Mouse (Mus musculus) thymus, adult 18-20 months (tissue): ENCODE measurements around the gene Sept3.
A peak's percentile ranks its signal among the peaks of the same experiment; 100 is the strongest.
"Not testable (repeated sequence)": the region's sequence is repeated elsewhere in the genome, so short reads cannot be mapped to it uniquely, and the experiment has no call there.

Source experiments
- DNase-seq, 2 experiments: peaks; one replicate each; pipeline ENCODE4 v3.0.0; 2022; ENCODE audit warnings: mixed read lengths in 2 of 2

Gene Sept3

DNA sequence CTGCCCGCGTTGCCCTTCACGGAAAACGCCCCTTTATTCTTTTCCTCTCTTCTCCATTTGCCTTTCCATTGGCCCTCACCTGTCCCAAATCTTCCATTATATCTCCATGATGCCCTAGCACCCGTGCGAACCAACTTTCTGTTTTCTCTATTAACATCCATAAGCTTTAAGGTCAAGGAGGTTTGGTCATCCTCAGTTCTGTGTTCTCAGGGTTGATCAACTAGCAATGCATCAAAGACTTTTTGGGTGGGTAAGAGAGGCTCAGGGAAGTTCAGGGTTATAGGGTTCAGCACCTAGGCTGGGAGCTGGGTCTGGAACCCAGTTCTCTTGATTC, at the start of gene Sept3:
Gene Sept3 (plus strand): TSS at position 301 of the 334 bp plus-strand sequence.
- no peak for DNase-seq

DNA sequence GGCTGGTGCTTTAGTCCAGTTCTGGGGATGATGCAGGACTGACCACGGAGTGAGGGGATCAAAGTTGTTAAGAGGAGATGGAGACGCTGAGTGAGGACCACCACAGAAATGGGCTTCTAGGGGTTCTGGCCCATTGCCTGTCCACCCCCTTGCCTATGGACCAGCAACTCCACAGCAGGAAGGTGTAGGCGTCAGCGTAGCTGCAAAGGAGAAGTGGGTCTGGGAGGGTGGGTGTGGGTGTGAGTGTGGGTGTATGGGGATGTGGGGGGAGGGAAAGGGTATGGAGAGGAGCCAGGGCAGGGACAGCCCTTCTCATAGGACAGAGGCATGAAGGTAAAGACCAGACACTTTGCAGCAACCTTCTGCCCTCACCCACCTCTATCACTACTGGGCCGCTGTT, 48.9 kb upstream of the Sept3 start:
- no peak for DNase-seq

DNA sequence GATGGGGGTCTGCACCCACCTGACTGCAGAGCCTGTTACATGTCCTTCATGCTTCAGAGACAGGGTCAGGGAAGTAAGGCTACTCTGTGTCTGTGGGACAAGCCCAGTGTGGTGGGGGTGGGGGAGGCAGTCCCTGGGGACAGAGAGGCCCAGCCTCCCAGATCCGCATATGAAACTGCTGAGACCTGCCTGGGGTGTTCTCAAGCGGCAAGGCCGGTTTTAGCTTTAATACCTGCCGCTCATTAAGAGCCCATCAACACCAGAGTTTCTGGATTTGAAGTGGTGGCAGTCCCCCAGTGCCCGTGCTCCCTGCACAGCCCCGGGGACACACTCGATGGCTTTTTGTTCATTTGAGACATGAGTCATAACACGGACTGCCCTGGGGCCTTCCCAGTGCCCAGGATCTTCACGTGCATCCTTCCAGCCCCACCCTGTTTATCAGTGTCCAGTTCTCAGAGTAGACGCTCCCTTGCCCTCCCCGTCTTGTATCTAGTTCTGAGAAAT, 45.1 kb upstream of the Sept3 start:
- no peak for DNase-seq

DNA sequence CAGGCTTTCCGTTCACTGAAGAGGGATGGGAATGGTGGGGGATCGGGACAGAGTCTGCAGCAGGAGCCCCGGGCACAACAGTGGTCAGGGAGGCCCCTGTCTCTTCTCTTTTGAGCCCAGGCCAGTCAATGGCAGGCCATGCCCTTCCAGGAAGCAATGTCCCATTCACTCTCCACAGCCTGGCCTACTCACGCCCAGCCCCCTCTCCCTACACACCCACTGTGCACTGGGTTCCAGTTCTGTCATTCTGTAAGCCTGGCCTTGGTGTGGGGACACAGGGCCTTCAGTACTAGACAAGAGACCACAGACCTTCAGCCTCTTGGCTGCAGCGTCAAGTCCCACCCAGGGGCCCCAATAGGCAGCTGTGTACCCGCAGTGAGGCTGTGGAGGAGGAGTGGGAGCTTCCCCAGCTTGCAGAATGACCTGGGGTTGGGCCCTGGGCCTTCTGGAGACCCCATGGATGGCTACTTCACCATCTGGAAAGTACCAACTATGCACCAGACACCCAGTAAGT, 44.5 kb upstream of the Sept3 start:
- no peak for DNase-seq

DNA sequence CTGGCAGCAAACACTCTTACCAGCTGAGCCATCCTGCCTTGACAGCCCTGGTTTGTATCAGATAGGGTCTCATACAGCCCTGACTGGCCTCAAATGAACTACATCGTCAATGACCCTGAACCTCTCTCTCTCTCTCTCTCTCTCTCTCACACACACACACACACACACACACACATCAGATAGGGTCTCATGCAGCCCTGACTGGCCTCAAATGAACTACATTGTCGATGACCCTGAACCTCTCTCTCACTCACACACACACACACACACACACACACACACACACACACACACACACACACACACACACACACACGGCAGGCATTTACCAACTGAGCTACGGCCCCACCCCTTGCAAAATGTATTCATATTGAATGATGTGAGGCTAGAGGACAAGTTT, 43.6 kb upstream of the Sept3 start:
- no peak for DNase-seq

DNA sequence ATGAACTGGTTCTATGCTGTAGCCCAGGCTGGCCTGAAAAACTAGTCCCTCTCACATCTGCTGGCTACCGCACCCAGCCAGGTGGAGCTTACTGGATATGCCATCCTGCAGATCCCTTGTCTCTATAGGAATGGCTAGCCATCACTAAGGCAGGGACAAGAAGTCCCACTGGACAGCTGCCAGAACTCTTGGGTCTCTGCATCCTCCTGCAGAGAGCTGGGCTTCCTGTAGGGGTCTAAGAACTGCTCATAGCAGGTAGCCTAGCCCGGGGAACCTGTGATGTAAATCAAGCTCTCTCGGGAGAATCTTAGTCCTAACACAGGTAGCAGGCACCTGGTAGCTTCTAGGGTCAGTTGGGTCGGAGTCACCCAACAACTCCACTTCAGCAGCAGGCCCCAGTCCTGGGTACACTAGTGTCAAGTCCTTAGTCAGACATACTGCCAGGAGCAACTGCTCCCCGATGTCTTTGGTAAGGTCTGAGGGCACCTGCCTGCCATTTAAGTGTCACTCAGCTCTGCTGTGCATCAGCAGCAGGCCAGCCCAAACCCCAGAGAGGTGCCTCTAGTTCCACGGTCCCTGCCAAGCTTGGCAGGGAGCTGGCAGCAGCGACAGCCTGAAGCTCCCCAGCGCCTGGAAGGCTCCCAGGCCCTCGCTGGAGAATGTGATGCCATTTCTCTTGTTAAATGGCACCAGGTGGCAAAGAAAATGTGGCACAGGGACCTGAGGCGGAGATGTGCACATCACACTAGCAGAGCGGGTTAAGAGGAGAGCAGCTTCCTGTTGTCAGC, 42.9 kb upstream of the Sept3 start:
- no peak for DNase-seq

DNA sequence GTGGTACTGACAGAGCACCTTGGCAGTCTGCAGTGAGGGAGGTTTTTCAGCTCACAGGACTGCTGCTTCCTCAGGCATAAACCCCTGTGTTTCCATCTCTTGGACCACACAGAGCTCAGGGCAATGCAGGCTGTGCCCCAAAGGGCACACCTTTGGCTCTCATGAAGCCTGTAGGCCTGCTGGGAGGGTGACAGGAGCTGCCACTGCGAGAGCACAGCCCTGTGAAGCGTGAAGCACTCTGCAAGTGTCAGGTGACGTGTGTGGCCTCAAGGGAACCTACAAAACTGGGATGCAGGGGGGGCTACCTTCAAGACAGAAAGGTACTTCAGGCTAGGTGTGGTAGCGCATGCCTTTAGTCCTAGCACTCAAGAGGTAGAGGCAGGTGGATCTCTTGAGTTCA, 42.0 kb upstream of the Sept3 start:
- DNase-seq: no peak

DNA sequence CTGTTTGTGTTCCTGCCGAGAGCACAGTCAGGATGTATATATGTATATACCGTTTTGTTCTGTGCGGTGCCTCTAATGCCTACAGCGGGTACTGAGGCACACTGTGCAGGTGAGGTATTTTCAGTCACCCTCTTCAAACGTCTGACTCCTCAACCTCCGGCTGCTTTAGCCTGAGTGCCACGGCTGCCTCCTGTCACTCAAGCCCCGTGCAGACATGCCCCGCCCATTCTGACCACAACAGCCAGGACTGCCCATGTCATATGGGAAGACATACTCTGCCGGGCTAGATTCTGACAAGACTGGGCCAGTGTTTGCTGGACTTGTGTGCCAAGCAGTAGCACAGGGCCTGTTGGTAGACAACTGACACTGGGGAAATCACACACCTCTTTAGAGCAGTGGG, 39.0 kb upstream of the Sept3 start:
- DNase-seq: no peak

DNA sequence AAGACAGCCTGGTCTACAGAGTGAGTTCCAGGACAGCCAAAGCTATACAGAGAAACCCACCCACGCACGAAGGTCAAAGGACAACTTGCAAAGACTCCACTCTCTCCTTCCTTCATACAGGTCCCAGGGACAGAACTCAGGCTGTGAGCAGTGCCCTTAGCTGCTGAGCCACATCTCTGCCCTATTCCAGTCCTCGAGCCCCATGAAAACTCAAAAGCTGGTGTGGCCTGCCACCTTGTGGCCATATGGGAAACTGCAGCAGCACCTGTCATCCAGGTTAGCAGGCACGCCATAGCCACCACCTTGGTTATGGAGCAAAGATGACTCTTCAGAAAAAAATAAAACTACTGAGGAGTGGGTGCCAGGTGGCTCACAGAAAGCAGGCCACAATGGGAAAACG, 38.1 kb upstream of the Sept3 start:
- peak; percentile 63 for DNase-seq

DNA sequence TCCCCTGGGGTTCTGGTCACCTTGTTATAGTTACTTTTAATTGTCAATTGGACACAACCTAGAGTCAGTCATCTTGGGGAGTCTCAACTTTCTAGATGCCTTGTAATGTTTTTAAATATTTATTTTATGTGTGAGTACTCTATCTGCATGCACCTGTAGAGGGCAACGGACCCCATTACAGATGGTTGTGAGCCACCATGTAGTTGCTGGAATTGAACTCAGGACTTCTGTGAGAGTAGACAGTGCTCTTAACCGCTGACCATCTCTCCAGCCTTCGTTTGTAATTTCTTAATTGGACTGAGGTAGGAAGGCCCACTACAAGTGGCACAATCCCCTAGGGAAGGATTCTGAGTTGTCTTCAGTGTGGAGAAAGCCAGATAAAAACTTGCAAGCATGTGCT, 31.4 kb upstream of the Sept3 start:
- no peak for DNase-seq

DNA sequence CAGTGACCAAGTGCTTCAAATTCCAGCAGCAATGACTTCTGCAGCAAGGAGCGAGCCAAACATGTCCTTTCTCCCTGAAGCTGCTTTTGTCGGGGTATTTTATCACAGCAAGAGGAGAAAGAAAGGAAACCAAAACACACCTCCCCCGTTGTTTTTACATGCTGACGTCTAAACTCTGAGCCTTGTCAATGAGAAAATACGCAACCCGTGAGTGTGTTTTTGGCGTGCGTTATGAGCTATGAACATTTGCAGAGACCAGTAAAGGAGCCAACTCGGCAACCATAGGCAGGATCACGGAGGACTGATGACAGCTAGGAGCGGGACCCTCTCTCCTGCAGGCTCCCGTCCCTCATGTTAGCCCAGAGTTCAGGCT, 31.0 kb upstream of the Sept3 start:
- no peak for DNase-seq

DNA sequence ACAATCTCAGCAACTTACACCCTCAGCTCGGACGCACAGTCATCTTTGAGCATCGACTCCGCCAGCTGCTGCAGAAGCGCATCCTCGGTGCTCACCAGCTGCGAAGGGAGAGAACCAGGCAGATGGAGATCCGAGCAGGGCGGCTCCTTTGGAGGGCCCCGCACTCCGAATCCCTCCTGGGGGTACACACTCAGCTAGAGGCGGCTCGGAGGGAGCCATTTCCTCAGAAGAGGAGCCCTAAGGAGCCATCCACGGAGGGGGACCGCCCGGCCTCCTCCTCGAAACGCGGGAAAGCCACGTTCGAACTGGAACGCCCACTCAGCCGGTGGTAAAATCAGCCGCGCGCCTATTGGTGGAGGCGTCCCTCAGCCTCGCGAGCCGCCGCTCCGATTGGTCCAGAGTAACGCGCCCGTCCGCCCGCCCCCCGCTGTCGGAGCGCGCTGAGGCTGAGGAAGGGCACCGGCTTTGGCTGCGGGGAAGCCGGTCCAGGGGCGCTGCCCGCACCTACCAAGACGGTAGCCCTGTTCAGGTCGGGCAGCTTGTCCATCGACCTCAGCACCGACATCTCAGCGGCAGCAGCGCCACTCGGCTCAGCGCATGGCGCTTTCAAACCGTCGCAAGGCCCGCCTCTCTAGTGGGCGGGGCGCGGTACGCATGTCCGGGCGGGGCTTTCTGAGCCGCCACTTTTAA, 30.4 kb upstream of the Sept3 start, which contains the start of gene Cenpm:
Gene Cenpm (minus strand): TSS at position 634 of the 690 bp plus-strand sequence.
- DNase-seq: peak; percentile 82 to 86

DNA sequence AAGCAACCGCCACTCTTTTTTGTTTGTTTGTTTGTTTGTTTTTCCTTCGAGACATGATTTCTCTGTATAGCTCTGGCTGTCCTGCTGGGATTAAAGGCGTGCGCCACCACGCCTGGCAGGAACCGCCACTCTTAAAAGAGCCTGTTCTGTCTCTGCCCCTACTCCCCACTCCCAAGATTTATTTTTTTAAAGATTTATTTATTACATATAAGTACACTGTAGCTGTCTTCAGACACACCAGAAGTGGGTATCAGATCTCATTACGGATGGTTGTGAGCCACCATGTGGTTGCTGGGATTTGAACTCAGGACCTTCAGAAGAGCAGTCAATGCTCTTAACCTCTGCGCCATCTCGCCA, 29.9 kb upstream of the Sept3 start:
- not testable (repeated sequence) for DNase-seq

DNA sequence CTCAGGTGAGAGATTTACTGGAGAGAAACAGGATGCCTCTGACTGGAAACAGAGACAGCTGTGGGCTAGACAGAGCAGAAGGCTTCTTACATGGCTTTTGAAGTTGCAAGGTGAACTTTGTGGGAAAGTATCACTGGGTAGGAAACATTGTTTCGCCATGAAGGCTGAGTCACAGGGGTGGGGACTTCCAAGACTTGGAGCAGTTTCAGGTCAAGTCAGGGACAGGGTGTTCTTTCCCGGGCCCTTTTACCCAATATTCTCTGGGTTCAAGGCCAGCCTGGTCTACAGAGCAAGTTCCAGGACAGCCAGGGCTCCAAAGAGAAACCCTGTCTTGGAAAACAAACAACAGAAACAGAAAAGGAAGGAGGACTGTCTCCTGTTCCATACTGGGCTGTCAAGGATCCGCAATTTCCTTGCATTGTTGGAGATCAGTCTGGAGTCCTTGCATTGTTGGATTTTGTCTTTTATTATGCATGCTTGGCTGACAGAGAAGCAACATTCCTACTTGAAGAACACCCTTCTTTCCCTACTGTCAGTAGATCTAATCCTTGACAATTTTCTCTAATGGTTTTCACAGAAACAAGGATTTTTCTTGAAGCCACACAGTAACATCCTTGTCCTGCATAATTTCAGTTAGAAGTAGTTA, 27.4 kb upstream of the Sept3 start:
- DNase-seq: no peak

DNA sequence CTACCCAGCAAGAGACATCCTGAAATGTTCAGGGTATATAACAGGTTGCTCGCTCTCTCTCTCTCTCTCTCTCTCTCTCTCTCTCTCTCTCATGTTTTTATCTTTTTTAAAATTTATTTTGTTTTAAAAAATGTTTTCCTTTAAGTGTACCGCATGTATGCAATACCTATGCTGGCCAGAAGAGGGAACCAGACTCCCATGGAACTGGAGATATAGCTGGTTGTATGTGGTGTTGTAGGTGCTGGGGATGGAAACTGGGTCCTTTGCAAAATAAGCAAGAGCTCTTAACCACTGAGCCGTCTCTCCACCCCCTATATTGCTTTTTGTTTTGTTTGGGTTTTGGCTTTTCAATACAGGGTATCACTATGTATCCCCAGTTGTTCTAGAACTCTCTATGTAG, 23.1 kb upstream of the Sept3 start:
- no peak for DNase-seq

DNA sequence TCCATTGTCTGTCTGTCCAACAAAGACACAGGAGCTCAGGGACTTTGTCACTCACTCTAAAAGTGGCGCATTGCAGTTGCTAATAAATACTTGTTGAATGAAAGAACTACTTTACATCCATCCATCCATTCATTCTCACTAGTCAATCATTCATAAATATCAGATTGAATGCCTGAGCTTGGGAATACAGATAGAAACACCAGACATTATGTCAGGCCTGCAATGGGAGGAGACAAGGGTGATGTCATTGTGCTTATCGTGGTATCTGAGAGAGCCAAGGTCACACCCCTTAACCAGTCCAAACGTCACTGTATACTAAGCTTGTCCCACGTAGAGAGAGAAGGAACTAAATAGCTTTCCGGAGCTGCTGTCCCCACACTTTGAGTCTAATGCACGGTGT, 22.6 kb upstream of the Sept3 start, which contains the start of gene 1500009C09Rik:
Gene 1500009C09Rik (plus strand): TSS at position 301 of the 400 bp plus-strand sequence.
- DNase-seq: no peak

DNA sequence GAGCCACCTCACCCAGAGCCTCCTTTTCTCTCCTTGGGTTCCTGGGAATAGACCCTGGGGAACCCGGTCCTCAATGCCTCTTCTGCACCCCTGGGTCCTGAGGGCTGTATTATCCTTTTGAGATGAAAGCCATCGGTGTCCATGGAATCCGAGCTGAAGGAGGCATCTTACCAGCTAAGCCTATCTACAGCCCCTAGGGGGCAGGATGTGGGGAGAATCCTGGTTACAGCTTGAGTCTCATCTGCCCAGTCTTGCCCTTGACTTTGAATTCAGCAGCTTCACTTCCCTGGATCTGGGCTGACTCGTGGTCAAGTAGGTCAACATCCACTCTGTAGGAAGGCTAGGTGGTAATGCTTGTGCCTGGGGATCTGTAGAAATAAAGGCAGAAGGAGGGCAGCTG, 19.4 kb upstream of the Sept3 start:
- no peak for DNase-seq

DNA sequence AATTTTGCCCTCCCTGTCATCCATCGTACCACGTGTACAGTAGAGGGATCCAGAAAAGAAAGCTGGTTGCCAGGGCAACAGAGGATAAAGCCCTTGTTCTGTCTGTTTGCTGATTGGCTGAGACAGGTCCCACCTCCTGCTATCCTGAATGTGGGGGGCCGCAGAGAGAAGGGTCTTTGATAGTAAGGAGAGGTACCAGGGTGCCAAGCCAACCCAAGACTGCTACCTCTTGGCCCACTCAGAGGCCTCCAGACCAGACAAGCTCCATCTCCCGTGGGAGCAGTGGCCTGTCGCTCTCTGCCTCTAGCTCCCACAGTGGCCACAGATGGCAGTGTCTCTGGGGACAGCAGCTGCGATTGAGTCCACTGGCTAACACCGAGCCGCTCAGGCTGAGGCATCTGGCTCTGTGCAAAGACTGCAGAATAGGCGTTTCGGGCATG, 18.7 kb upstream of the Sept3 start:
- no peak for DNase-seq

DNA sequence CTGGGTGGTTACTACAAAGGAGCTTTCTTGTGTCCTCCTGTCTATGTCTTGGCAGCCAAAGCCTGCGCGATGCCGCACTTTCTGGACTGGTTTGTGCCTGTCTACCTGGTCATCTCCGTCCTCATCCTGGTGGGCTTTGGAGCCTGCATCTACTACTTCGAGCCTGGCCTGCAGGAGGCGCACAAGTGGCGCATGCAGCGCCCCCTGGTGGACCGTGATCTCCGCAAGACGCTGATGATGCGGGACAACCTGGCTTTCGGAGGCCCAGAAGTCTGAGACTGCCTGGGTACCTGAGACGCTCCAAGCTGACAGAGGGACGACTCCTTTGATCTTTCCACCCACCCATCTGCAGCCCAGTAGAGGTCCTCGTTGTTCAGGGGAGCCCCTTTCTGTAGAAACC, 15.2 kb upstream of the Sept3 start:
- peak; percentile 43 to 44 for DNase-seq

DNA sequence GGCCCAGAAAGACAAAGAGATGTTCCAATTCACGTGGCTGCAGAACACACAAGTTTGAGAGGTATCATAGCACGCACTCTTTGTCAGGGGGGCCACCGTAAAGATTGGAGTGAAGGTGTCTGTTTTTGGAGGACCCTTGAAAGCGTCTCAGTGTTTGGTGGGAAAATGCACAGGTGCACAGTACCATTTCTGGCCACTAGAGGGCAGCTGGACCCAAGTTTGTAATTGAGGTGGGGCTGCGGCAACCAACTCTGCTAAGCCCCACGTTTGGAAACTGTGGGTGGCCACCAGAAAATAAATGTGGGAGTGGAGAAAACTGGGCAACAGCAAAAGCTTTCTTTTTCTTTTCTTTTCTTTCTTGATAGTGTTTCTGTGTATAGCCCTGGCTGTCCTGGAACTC, 8.3 kb upstream of the Sept3 start:
- peak in 1 of 2 experiments; percentile 25 for DNase-seq

DNA sequence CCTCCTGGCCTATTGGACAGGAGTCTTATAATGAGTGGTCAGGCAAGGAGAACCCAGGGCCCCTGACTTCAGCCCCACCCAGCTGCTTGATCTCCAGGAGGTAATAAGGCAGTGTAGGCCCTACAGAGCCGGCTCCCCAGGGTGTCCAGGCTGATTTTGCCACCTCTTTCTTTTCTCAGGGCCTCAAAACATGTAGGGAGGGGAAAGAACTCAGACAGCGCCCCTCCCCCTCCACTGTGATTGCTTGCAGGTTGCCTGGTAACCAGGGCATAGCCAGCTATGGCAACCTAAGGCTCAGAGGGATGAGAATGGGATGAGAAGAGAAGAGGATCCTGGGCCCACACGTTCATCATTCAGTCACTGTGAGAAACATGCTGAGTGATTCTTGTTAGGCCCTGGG, 6.5 kb upstream of the Sept3 start:
- no peak for DNase-seq

DNA sequence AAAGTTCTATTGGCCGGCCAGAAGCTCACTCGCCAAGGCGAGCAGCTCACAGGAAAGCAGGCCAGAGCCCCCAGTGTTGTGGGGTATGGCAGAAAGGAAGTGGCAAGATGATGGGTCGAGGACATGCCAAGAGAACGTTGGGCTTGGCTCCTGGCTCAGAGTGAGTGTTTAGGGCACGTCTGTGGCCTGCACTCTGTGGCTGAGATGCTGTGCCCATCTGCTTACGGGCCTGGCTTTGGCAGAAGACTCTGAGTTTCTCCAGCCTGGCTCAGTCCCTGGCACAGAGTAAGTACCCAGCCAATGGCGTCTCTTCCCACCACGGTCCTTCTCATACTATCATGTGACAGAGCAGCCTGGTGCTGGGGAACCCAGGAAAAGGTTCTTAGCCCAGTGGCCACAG, 5.9 kb upstream of the Sept3 start:
- no peak for DNase-seq

DNA sequence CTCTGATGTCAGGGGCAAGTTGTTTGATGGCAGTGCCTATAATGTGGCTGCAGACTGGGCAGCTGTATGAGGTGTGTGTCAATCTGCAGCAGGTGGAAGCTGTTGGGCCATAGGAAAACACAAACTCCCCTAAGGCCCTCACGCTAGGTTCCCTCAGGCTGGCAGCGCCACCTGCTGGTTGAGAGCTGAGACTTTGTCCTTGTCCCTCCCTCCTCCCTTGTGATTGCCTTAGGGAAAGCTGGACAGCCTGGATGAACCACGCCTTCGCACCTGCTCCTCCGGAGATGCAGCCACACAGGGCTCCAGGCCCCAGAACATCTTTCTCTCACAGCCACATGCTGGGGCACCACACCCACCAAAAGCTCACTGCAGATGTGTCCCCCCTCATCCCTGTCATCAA, 3.5 kb upstream of the Sept3 start:
- DNase-seq: no peak

DNA sequence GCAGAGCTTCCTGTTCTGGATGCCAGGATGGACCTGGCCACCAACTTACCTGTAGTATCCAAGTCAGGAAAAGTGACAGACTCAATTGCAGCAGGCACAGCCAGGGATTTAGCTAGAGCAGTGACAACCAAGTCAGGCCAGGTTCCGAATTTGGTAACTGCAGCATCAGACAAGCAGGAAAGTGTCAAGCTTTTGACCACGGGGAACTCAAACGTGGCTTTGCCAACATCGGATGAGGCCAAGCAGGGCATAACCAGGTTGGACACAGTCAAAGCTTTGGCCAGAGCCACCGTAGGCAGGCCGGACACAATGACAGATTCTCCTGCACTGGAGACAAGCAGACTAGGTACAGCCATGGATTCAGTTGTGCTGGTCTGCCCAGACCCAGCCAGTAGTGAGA, 2.4 kb upstream of the Sept3 start:
- no peak for DNase-seq
